Mouse (Mus musculus) embryonic facial prominence, embryonic 11.5 days (tissue): ENCODE results near the gene Slc3a1. TPM values are rescaled to one million over a fixed set of nuclear protein-coding genes. Genes with fewer than 3 reads are reported as not detected.
A peak's percentile ranks its signal among the peaks of the same experiment; 100 is the strongest.

Source experiments
- ATAC-seq: fragments of 200-750 bp; cut with Nextera tagmentation; replicated peaks from 2 replicates; pipeline ENCODE4 v1.8.0; 2017; ENCODE audit warnings: low read depth; ENCODE audit not compliant: insufficient number of reproducible peaks, low FRiP score, low TSS enrichment
- DNase-seq: peaks from one replicate; pipeline ENCODE4 v3.0.0-alpha.2; 2015; ENCODE audit warnings: low spot score
- H3K27ac ChIP-seq: fragments of 300-500 bp; sonication (generic); replicated peaks from 2 replicates; pipeline ENCODE4 v1.5.1; 2014; ENCODE audit warnings: mild to moderate bottlenecking, low read depth, low read length, control low read depth
- H3K27me3 ChIP-seq: fragments of 300-500 bp; sonication (generic); 2 replicates; pipeline ENCODE4 v1.6.1; 2014; ENCODE audit warnings: mild to moderate bottlenecking, low read length, moderate library complexity, mixed read lengths; ENCODE audit not compliant: control insufficient read depth, insufficient read depth
- H3K36me3 ChIP-seq: fragments of 300-500 bp; sonication (generic); replicated peaks from 2 replicates; pipeline ENCODE4 v1.6.1; 2014; ENCODE audit warnings: low read depth, mild to moderate bottlenecking, low read length, moderate library complexity, mixed read lengths; ENCODE audit not compliant: control insufficient read depth, insufficient read depth
- H3K4me1 ChIP-seq: fragments of 300-500 bp; sonication (generic); 2 replicates; pipeline ENCODE4 v1.6.1; 2014; ENCODE audit warnings: low read length, mixed read lengths; ENCODE audit not compliant: control insufficient read depth, insufficient read depth
- H3K4me2 ChIP-seq: fragments of 300-500 bp; sonication (generic); 2 replicates; pipeline ENCODE4 v1.6.1; 2014; ENCODE audit warnings: low read depth, mild to moderate bottlenecking, control low read depth, low read length, moderate library complexity
- H3K4me3 ChIP-seq: fragments of 300-500 bp; sonication (generic); 2 replicates; pipeline ENCODE4 v1.5.1; 2014; ENCODE audit warnings: low read depth, low read length, control low read depth
- H3K9ac ChIP-seq: fragments of 300-500 bp; sonication (generic); replicated peaks from 2 replicates; pipeline ENCODE4 v1.6.1; 2014; ENCODE audit warnings: mild to moderate bottlenecking, control low read depth, low read length
- H3K9me3 ChIP-seq: fragments of 300-500 bp; sonication (generic); replicated peaks from 2 replicates; pipeline ENCODE4 v1.6.1; 2016; ENCODE audit warnings: mild to moderate bottlenecking, low read length, inconsistent platforms, mixed read lengths; ENCODE audit not compliant: control insufficient read depth
- WGBS: fragments of 180-500 bp; shearing (Covaris S2); extraction: QIAGEN DNeasy Blood & Tissue Kit; methylation state at CpG from one replicate; pipeline ENCODE4 v1.1.7; 2014; 5-methylcytosine and 5-hydroxymethylcytosine counted together
- polyA plus RNA-seq: library from polyadenylated mRNA; unstranded; fragments of >200 nt; fragmentation: Nextera tagmentation; extraction: Ambion mirVana; gene quantifications from 2 replicates; pipeline ENCODE4 v1.2.1, GENCODE M21; 2014

Gene Slc3a1
- polyA plus RNA-seq, 1 experiment from 2014 or later = 0.35 TPM

DNA sequence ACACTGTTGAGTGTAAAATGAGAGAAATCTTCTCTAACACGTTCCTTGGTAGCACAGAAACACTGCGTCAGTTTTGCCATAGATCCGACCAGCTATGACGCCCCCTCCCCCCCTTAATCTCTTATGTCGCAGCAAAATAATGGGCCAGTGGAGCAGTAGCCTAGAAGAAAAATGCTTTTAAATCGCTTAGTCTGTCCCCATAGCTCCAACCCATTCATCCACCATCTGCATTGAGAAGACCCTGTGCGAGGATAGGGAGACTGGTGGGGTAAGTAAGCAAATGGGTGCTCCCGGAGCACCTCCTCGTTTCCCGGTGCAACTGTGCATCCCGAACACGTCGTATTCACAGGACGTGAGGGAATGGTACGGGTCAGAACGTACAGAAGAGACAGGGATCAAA lies 61.4 kb downstream of the Slc3a1 start:
- no peak for ATAC-seq
- under 1% methylated on average over 16 of the region's 16 CpGs for WGBS

DNA sequence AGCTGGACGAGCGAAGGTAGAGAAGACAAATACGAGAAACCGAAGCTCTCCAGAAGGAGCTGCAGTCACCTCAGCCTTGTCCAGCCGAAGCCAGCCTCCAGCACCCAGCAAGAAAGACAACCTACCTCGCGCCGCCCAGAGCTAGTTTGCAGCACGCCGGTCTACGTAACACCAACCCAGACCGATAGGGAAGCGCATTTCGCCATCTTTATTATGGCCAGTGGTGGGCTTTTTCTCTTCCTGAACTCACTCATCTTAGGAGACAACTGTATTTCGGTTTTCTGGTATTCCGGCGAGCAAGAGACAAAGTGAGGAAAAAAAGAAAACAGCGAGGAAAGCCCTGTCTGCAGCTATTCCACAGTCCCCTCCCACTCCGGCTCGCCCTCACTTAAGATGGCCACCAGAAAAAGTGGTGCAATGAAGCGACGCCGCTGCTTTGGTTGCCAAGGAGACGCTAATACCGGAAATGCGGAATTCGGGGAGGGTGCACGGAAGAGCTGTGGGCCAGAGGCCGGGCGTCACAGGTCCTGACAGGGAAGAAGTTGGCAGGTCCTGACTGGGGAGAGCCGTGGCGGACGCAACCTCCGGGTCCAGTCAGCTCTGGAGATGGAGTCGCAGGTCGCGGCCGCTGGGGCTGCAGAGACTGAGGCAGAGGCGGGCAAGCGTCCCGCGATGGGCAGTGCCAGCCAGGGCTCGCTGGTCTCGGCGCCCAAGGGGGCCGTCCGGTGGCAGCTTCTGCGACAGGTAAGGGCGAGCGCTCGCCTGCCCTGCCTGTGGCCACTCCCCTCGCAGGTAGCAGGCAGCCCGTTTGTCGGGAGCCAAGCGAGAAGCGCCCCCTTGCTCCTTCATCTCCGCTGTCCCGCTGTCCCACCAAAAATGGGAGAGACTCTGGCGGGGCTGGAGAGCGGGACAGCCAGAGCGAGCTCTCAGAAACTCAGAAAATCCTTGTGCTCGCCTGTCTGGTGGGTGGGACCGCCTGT lies 62.2 kb downstream of the Slc3a1 start, which contains the start of the genes Prepl and Camkmt:
Gene Prepl, minus strand, starts transcription at position 122 of the 980 bp plus-strand sequence.
Gene Camkmt, plus strand, starts transcription at position 433 of the 980 bp plus-strand sequence.
- H3K36me3 ChIP-seq = no peaks in the 10 kb centered on the region
- under 1% methylated on average over 62 of the region's 63 CpGs for WGBS
- H3K4me2 ChIP-seq = peak within 1 kb of the TSS; percentile 73
- no peaks in the 10 kb centered on the region for H3K27me3 ChIP-seq
- peak within 1 kb of the TSS; percentile 85 for H3K4me3 ChIP-seq
- ATAC-seq = peak; percentile 98
- peak within 1 kb of the TSS; percentile 79 for H3K9ac ChIP-seq
- peak within 1 kb of the TSS; percentile 56; the same call in 1 of the 2 replicates for H3K27ac ChIP-seq
- H3K4me1 ChIP-seq = no peaks in the 10 kb centered on the region
- DNase-seq = peak; percentile 99
- no peaks in the 10 kb centered on the region for H3K9me3 ChIP-seq

More for the DNA sequence above, 61.4 kb downstream of the Slc3a1 start:
- DNase-seq = peak; percentile 35
- Histone ChIP-seq H3K9me3 (no peaks in the 10 kb centered on the region), H3K9ac (peak overlapping the region; percentile 59), H3K27ac (0 out of 2 replicates have a peak overlapping the region, but pooled peaks have one; percentile 16), H3K4me3 (peak overlapping the region; percentile 85), H3K4me2 (peak overlapping the region; percentile 73), H3K27me3 (no peaks in the 10 kb centered on the region), H3K36me3 (no peaks in the 10 kb centered on the region), H3K4me1 (no peaks in the 10 kb centered on the region)

DNA sequence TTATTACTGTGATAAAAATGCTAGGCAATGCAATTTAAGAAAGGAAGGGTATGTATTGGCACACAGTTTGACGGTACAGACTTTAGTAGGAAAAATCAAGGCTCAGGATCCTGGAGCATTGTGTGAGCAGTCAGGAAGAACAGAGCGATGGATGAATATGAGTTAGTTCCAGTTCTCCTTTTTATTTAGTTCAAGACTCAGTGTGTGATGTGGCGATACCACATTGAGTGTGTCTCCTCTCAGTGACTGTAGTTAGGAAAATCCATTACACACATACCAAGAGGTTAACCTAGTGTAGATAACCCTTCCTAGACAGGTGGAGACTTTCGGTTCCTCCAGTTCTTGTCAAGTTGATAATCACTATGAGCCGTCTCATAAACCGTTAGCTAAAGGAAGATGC lies 63.6 kb downstream of the Slc3a1 start:
- WGBS = 92% methylated on average over 6 of the region's 6 CpGs
- no peak for ATAC-seq
- Histone ChIP-seq H3K9me3 (no peaks in the 10 kb centered on the region), H3K36me3 (no peaks in the 10 kb centered on the region), H3K4me2 (no peak overlapping the region), H3K4me1 (no peaks in the 10 kb centered on the region), H3K4me3 (no peak overlapping the region), H3K9ac (no peak overlapping the region), H3K27me3 (no peaks in the 10 kb centered on the region), H3K27ac (no peak overlapping the region)
- DNase-seq = no peak

DNA sequence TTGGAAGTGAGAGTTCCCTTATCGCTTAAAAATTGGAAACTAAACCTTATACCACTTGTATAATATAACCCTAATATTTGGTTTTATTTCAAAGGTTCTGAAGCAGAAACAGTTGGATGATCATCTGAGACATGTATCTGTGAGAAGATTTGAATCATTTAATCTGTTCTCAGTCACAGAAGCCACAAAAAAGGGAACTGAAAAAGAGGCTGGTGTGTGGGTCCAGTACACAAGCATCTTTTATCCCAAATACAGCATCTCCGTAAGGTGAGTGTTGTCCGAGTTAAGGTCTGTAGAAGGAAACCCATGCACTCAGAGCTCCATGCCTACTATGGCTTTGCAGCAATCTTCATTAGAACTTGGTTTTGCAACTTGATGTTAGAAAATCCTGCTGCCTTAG lies 68.2 kb downstream of the Slc3a1 start:
- no peak for ATAC-seq
- DNase-seq = no peak
- Histone ChIP-seq H3K4me3 (no peak overlapping the region), H3K9ac (no peak overlapping the region), H3K36me3 (no peaks in the 10 kb centered on the region), H3K4me1 (no peaks in the 10 kb centered on the region), H3K27ac (no peak overlapping the region), H3K4me2 (no peak overlapping the region), H3K27me3 (no peaks in the 10 kb centered on the region), H3K9me3 (no peaks in the 10 kb centered on the region)
- WGBS = 92% methylated on average over 3 of the region's 3 CpGs

DNA sequence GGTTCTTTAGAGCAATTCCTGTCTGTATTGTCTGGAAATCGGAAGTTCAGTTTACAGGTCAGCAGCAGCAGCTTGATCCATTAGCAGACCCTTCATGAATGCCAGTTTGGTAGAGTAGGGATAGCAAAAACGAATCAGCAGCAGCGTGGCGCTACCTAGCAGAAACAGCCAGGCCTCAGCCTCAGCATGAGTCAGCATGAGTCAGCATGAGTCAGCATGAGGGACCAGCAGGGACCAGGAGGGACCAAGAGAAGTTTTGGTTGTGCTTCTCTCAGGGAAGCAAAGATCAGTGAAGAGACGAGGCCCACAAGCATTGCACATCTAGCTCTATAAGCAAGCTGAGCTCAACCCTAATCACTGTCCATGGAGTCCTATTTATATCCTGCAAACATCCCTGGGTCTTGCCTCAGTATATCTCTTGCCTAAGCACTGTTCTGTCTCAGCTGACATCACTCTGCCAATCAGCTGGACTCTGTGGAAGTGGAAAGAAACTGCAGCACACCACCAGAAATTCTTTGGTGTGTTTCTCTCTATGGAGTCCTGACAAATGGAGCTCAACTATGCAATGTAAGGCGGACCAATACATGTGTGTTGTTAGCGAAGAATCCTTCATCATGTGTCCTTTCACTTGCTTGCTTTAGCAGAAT lies 70.6 kb downstream of the Slc3a1 start:
- H3K9ac ChIP-seq = no peak overlapping the region
- H3K4me1 ChIP-seq = no peaks in the 10 kb centered on the region
- H3K27ac ChIP-seq = no peak overlapping the region
- no peak overlapping the region for H3K4me3 ChIP-seq
- no peaks in the 10 kb centered on the region for H3K27me3 ChIP-seq
- DNase-seq = no peak
- H3K9me3 ChIP-seq = no peaks in the 10 kb centered on the region
- ATAC-seq = no peak
- no peak overlapping the region for H3K4me2 ChIP-seq
- WGBS = 95% methylated on average over 7 of the region's 7 CpGs
- no peaks in the 10 kb centered on the region for H3K36me3 ChIP-seq

- no peaks in the 10 kb centered on the region for H3K27me3 ChIP-seq
- ATAC-seq = no peak
- no peaks in the 10 kb centered on the region for H3K9me3 ChIP-seq
- H3K4me2 ChIP-seq = no peak overlapping the region
- H3K9ac ChIP-seq = no peak overlapping the region
- no peak for DNase-seq
- no peaks in the 10 kb centered on the region for H3K36me3 ChIP-seq
- WGBS = 92% methylated on average over 3 of the region's 3 CpGs
- no peak overlapping the region for H3K4me3 ChIP-seq
- no peak overlapping the region for H3K27ac ChIP-seq
- no peaks in the 10 kb centered on the region for H3K4me1 ChIP-seq
Observed at GRCm38 (mm10) chr17:85100232-85100631, 72.1 kb downstream of the Slc3a1 start.

GRCm38 (mm10) chr17:85101751-85102150 lies 73.6 kb downstream of the Slc3a1 start:
- WGBS = 83% methylated on average over 7 of the region's 7 CpGs
- H3K9me3 ChIP-seq = no peaks in the 10 kb centered on the region
- no peak overlapping the region for H3K9ac ChIP-seq
- H3K36me3 ChIP-seq = no peaks in the 10 kb centered on the region
- ATAC-seq (no peak), DNase-seq (no peak)
- no peaks in the 10 kb centered on the region for H3K27me3 ChIP-seq
- H3K4me1 ChIP-seq = no peaks in the 10 kb centered on the region
- no peak overlapping the region for H3K27ac ChIP-seq
- no peak overlapping the region for H3K4me3 ChIP-seq
- no peak overlapping the region for H3K4me2 ChIP-seq

- no peak overlapping the region for H3K9ac ChIP-seq
- ATAC-seq (no peak), DNase-seq (no peak)
- H3K9me3 ChIP-seq = no peaks in the 10 kb centered on the region
- H3K36me3 ChIP-seq = no peaks in the 10 kb centered on the region
- H3K27me3 ChIP-seq = no peaks in the 10 kb centered on the region
- 52% methylated on average over 2 of the region's 2 CpGs for WGBS
- no peaks in the 10 kb centered on the region for H3K4me1 ChIP-seq
- H3K27ac ChIP-seq = no peak overlapping the region
- no peak overlapping the region for H3K4me3 ChIP-seq
- H3K4me2 ChIP-seq = no peak overlapping the region
Observed at GRCm38 (mm10) chr17:85103310-85103709, 75.1 kb downstream of the Slc3a1 start.
